In genomic region chr5:150025326-150025725, GRCm38 (mm10) we compare ENCODE assay signal across 29 mouse cellular contexts. TPM values are rescaled to one million over a fixed set of nuclear protein-coding genes. Genes with fewer than 3 reads are reported as not detected.
"Had no signal": no experiment of that assay in that cellular context is flagged by ENCODE, and none has a peak within 500 bp of the region (broad histone marks: within the 10 kb centered on the region; RNA-seq: fewer than 3 reads in every experiment).

No protein-coding gene starts in this region.

- H3K27me3 ChIP-seq: embryonic facial prominence, embryonic 12.5 days; embryonic facial prominence, embryonic 15.5 days; forebrain, embryonic 12.5 days; forebrain, embryonic 13.5 days; forebrain, embryonic 15.5 days; heart, embryonic 12.5 days had no signal

- H3K4me3 ChIP-seq: embryonic facial prominence, embryonic 10.5 days; embryonic facial prominence, embryonic 12.5 days; embryonic facial prominence, embryonic 13.5 days; embryonic facial prominence, embryonic 15.5 days; erythroblast, embryonic 14.5 days; forebrain, embryonic 10.5 days; forebrain, embryonic 12.5 days; forebrain, embryonic 13.5 days; forebrain, embryonic 15.5 days; gastrocnemius, adult 2 months; heart, adult 2 months; heart, embryonic 12.5 days had no signal

- H3K36me3 ChIP-seq: embryonic facial prominence, embryonic 10.5 days; embryonic facial prominence, embryonic 12.5 days; embryonic facial prominence, embryonic 13.5 days; embryonic facial prominence, embryonic 15.5 days; forebrain, embryonic 10.5 days; forebrain, embryonic 12.5 days; forebrain, embryonic 15.5 days; heart, embryonic 12.5 days had no signal

- DNase-seq: cerebellum, adult 8-10 months; cerebellum, adult 9-10 months; cerebellum, adult 9-11 months; cerebellum, postnatal 10 days; cerebellum, postnatal 14 days; cerebellum, postnatal 25 days; cerebellum, postnatal 36 days; embryo, embryonic 11 days; forebrain, postnatal 0 days; gastrocnemius, adult 2 months; gastrocnemius, postnatal 14 days; gastrocnemius, postnatal 25 days; gastrocnemius, postnatal 36 days; heart, adult 18-20 months; heart, adult 2 months had no signal

- H3K9me3 ChIP-seq: embryonic facial prominence, embryonic 12.5 days; embryonic facial prominence, embryonic 13.5 days; embryonic facial prominence, embryonic 15.5 days; forebrain, embryonic 10.5 days; forebrain, embryonic 12.5 days; forebrain, embryonic 13.5 days; forebrain, embryonic 15.5 days had no signal

- H3K27ac ChIP-seq: embryonic facial prominence, embryonic 10.5 days; embryonic facial prominence, embryonic 12.5 days; embryonic facial prominence, embryonic 13.5 days; embryonic facial prominence, embryonic 15.5 days; forebrain, embryonic 10.5 days; forebrain, embryonic 12.5 days; forebrain, embryonic 13.5 days; forebrain, embryonic 15.5 days; gastrocnemius, adult 2 months; heart, adult 2 months had no signal

- H3K4me1 ChIP-seq: embryonic facial prominence, embryonic 12.5 days; embryonic facial prominence, embryonic 15.5 days; heart, embryonic 12.5 days had no signal

RNA-seq across cellular contexts. Expression of gene Rxfp2, which starts 6.9 kb away (rescaled TPM):
- total RNA-seq: common myeloid progenitor, adult 5-6 weeks; gastrocnemius, adult 18-20 months; gastrocnemius, adult 2 months; gastrocnemius, adult 8-10 months; gastrocnemius, postnatal 14 days; gastrocnemius, postnatal 25 days; gastrocnemius, postnatal 36 days; granulocyte monocyte progenitor cell, adult 5-6 weeks; heart, adult 18-20 months; heart, adult 2 months had no signal
- polyA plus RNA-seq: erythroblast, embryonic 14.5 days had no signal
